Mouse (Mus musculus): ENCODE data around the gene Prkch. TPM values are rescaled to one million over a fixed set of nuclear protein-coding genes. Genes with fewer than 3 reads are reported as not detected.

The Prkch gene
- total RNA-seq, 2 experiments from 2014 or later: 11.3 to 11.8 TPM

- DNase-seq (ENCODE audit: low spot score in 2 of 2): no peak
Observed at GRCm38 (mm10) chr12:73816866-73817265, 232.3 kb downstream of the Prkch start.

- no peak for DNase-seq (ENCODE audit: low spot score in 2 of 2)
Observed at GRCm38 (mm10) chr12:73818801-73819200, 234.2 kb downstream of the Prkch start.

- DNase-seq (ENCODE audit: low spot score in 2 of 2): no peak
Observed at GRCm38 (mm10) chr12:73821176-73821575, 236.6 kb downstream of the Prkch start.

- DNase-seq (ENCODE audit: low spot score in 2 of 2): no peak
Observed at GRCm38 (mm10) chr12:73822331-73822730, 237.7 kb downstream of the Prkch start.

GRCm38 (mm10) chr12:73824828-73825227, 240.2 kb downstream of the Prkch start:
- no peak for DNase-seq (ENCODE audit: low spot score in 2 of 2)

Other genes starting within 250 kb of the Prkch start
- 1 to 10 TPM; 2.0 to 2.2 TPM for gene Tmem30b, start 38.4 kb upstream of the Prkch start, total RNA-seq (2021)